Mouse (Mus musculus): ENCODE measurements around the gene Wdfy1.

The Wdfy1 gene

GRCm38 (mm10) chr1:79775927-79776458 lies at the start of gene Wdfy1, which contains the start of gene Mrpl44:
Wdfy1 (minus strand) TSS chr1:79776143.
Mrpl44 (plus strand) TSS chr1:79776018.
- peak; percentile 90 for DNase-seq (ENCODE audit: low read depth, low spot score)

- no peak for DNase-seq (ENCODE audit: low read depth, low spot score)
Observed at GRCm38 (mm10) chr1:79823951-79824633, 48.1 kb upstream of the Wdfy1 start.

- no peak for DNase-seq (ENCODE audit: low read depth, low spot score)
Observed at GRCm38 (mm10) chr1:79822806-79823525, 47.0 kb upstream of the Wdfy1 start.

GRCm38 (mm10) chr1:79819296-79819879 lies 43.4 kb upstream of the Wdfy1 start:
- DNase-seq (ENCODE audit: low read depth, low spot score), result no peak

GRCm38 (mm10) chr1:79815446-79815845 lies 39.5 kb upstream of the Wdfy1 start:
- no peak for DNase-seq (ENCODE audit: low read depth, low spot score)

- DNase-seq (ENCODE audit: low read depth, low spot score), result no peak
Observed at GRCm38 (mm10) chr1:79809447-79809846, 33.5 kb upstream of the Wdfy1 start.

GRCm38 (mm10) chr1:79806865-79807264 lies 30.9 kb upstream of the Wdfy1 start:
- no peak for DNase-seq (ENCODE audit: low read depth, low spot score)

- no peak for DNase-seq (ENCODE audit: low read depth, low spot score)
Observed at GRCm38 (mm10) chr1:79803614-79804013, 27.7 kb upstream of the Wdfy1 start.

GRCm38 (mm10) chr1:79802858-79803427 lies 27.0 kb upstream of the Wdfy1 start:
- no peak for DNase-seq (ENCODE audit: low read depth, low spot score)

- no peak for DNase-seq (ENCODE audit: low read depth, low spot score)
Observed at GRCm38 (mm10) chr1:79797084-79797483, 21.1 kb upstream of the Wdfy1 start.

- DNase-seq (ENCODE audit: low read depth, low spot score), result no peak
Observed at GRCm38 (mm10) chr1:79786267-79786927, 10.5 kb upstream of the Wdfy1 start.

- DNase-seq (ENCODE audit: low read depth, low spot score), result no peak
Observed at GRCm38 (mm10) chr1:79782433-79782832, 6.5 kb upstream of the Wdfy1 start.

GRCm38 (mm10) chr1:79778011-79778410 lies 2.1 kb upstream of the Wdfy1 start:
- DNase-seq (ENCODE audit: low read depth, low spot score), result no peak

GRCm38 (mm10) chr1:79774164-79774780 lies 1.7 kb downstream of the Wdfy1 start:
- DNase-seq (ENCODE audit: low read depth, low spot score), result no peak

GRCm38 (mm10) chr1:79768231-79768630 lies 7.7 kb downstream of the Wdfy1 start:
- no peak for DNase-seq (ENCODE audit: low read depth, low spot score)

- no peak for DNase-seq (ENCODE audit: low read depth, low spot score)
Observed at GRCm38 (mm10) chr1:79764483-79764882, 11.5 kb downstream of the Wdfy1 start.

- no peak for DNase-seq (ENCODE audit: low read depth, low spot score)
Observed at GRCm38 (mm10) chr1:79764031-79764430, 11.9 kb downstream of the Wdfy1 start.

GRCm38 (mm10) chr1:79762282-79763250 lies 13.4 kb downstream of the Wdfy1 start:
- DNase-seq (ENCODE audit: low read depth, low spot score), result no peak

GRCm38 (mm10) chr1:79761917-79762271 lies 14.0 kb downstream of the Wdfy1 start:
- DNase-seq (ENCODE audit: low read depth, low spot score), result no peak
